Comparison of ENCODE assay signal across 28 mouse cellular contexts in the genomic region with DNA sequence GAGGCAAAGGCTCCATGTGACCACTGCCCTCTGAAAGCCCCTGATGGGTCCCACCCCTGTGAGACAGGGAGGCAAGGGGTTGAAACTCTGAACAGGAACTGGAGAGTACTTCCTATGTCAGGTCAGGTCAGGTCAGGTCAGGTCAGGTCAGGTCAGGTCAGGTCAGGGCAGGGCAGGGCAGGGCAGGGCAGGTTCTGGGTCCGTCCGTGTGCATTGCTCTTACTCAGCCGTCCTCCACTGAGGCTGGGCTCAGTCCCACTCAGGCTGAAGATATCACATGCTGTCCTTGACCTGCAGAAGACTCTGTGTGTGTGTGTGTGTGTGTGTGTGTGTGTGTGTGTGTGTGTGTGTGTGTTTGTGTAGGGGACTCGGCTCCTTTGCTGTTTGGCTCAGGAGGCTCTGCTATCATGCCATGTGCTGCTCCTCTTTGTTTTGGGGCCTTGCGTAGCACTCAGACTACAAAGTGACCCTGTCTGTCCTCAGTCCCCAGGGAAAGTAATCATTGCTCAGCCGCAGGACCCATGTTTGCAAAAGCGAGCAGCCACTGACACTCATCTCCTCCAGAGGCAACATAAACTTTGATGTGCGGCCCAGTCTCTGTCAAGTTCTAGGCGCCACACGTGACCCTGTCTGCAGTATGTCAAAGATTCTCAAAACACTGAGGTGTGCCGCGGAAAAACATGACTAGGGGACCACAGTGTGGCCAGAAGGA.
DNase-seq lines count a peak whose midpoint lies in the region; ATAC-seq and TF ChIP-seq lines count a peak whose summit lies in the region.
"Had no signal": no experiment of that assay in that cellular context is flagged by ENCODE, and none has a peak within 500 bp of the region (broad histone marks: within the 10 kb centered on the region; RNA-seq: fewer than 3 reads in every experiment).

No protein-coding gene starts in this region.

- peak; percentile 93 for ATAC-seq in lung, embryonic 14.5 days (ENCODE audit: insufficient read depth)
- ATAC-seq in lung, postnatal 0 days: peak; percentile 70
- peak; percentile 51; the same call in 1 of the 2 replicates for ATAC-seq in liver, embryonic 14.5 days (ENCODE audit: insufficient read depth)
- ATAC-seq in midbrain, embryonic 14.5 days (ENCODE audit: low FRiP score, low TSS enrichment): no peak
- ATAC-seq: forebrain, embryonic 14.5 days; forebrain, postnatal 0 days; Patski had no signal

- H3K4me2 ChIP-seq in lung, embryonic 14.5 days: no peak overlapping the region
- no peak overlapping the region for H3K4me2 ChIP-seq in lung, postnatal 0 days (replicated peaks; ENCODE audit: low read depth, low read length)
- H3K4me2 ChIP-seq in liver, embryonic 14.5 days (ENCODE audit: low read depth): no peak overlapping the region
- no peak overlapping the region for H3K4me2 ChIP-seq in midbrain, embryonic 14.5 days (ENCODE audit: low read length)
- H3K4me2 ChIP-seq: embryonic facial prominence, embryonic 12.5 days; embryonic facial prominence, embryonic 15.5 days; heart, embryonic 12.5 days; heart, embryonic 15.5 days; hindbrain, embryonic 14.5 days had no signal

- no peak overlapping the region for H3K27ac ChIP-seq in lung, embryonic 14.5 days (ENCODE audit: low read depth)
- H3K27ac ChIP-seq in lung, postnatal 0 days (ENCODE audit: low read length): no peak overlapping the region
- H3K27ac ChIP-seq in liver, embryonic 14.5 days: no peak overlapping the region
- no peak overlapping the region for H3K27ac ChIP-seq in midbrain, embryonic 14.5 days (replicated peaks; ENCODE audit: low read depth, low read length)
- H3K27ac ChIP-seq: embryonic facial prominence, embryonic 12.5 days; embryonic facial prominence, embryonic 15.5 days; heart, embryonic 15.5 days; hindbrain, embryonic 14.5 days had no signal

- no peaks in the 10 kb centered on the region for H3K4me1 ChIP-seq in lung, embryonic 14.5 days (ENCODE audit: insufficient read depth)
- H3K4me1 ChIP-seq in lung, postnatal 0 days (ENCODE audit: insufficient read depth, low read depth, low read length): no peaks in the 10 kb centered on the region
- H3K4me1 ChIP-seq in liver, embryonic 14.5 days (replicated peaks; ENCODE audit: control insufficient read depth in 2 of 2, insufficient read depth in 2 of 2, low read length in 1 of 2): 0 out of 4 replicates have a peak, but pooled peaks cover 0 to 4% of the 10 kb centered on the region in 2 experiments
- peaks cover 6% of the 10 kb centered on the region; the same call in 1 of the 2 replicates for H3K4me1 ChIP-seq in midbrain, embryonic 14.5 days (ENCODE audit: control insufficient read depth, insufficient read depth, low read length)
- H3K4me1 ChIP-seq: embryonic facial prominence, embryonic 12.5 days; embryonic facial prominence, embryonic 15.5 days; heart, embryonic 12.5 days; heart, embryonic 15.5 days had no signal

- no peak overlapping the region for H3K4me3 ChIP-seq in lung, embryonic 14.5 days (ENCODE audit: low read depth, low read length)
- no peak overlapping the region for H3K4me3 ChIP-seq in lung, postnatal 0 days (ENCODE audit: low read depth, low read length)
- H3K4me3 ChIP-seq in liver, embryonic 14.5 days (ENCODE audit: insufficient read depth in 1 of 2, low read depth in 2 of 2, low read length in 2 of 2): no peak overlapping the region
- H3K4me3 ChIP-seq in midbrain, embryonic 14.5 days (replicated peaks; ENCODE audit: low read depth, low read length): no peak overlapping the region
- H3K4me3 ChIP-seq: embryonic facial prominence, embryonic 12.5 days; embryonic facial prominence, embryonic 15.5 days; heart, embryonic 12.5 days; heart, embryonic 15.5 days had no signal

- no peaks in the 10 kb centered on the region for H3K9me3 ChIP-seq in lung, embryonic 14.5 days (ENCODE audit: low read depth, low read length)
- no peaks in the 10 kb centered on the region for H3K9me3 ChIP-seq in lung, postnatal 0 days (ENCODE audit: low read length)
- H3K9me3 ChIP-seq in liver, embryonic 14.5 days (ENCODE audit: control insufficient read depth, low read length): no peaks in the 10 kb centered on the region
- H3K9me3 ChIP-seq in midbrain, embryonic 14.5 days (ENCODE audit: control insufficient read depth, low read length): no peaks in the 10 kb centered on the region
- H3K9me3 ChIP-seq: embryonic facial prominence, embryonic 12.5 days; embryonic facial prominence, embryonic 15.5 days; heart, embryonic 12.5 days; heart, embryonic 15.5 days had no signal

- TF ChIP-seq EP300 in lung, postnatal 0 days (IDR thresholded peaks at IDR 0.05): no peak
- TF ChIP-seq EP300 in liver, embryonic 14.5 days (IDR thresholded peaks at IDR 0.05; ENCODE audit: low read depth): no peak

- no peaks in the 10 kb centered on the region for H3K27me3 ChIP-seq in lung, embryonic 14.5 days (ENCODE audit: insufficient read depth, low read length)
- no peaks in the 10 kb centered on the region for H3K27me3 ChIP-seq in lung, postnatal 0 days (replicated peaks; ENCODE audit: insufficient read depth, low read length)
- no peaks in the 10 kb centered on the region for H3K27me3 ChIP-seq in liver, embryonic 14.5 days (ENCODE audit: control insufficient read depth, insufficient read depth, low read length)
- H3K27me3 ChIP-seq in midbrain, embryonic 14.5 days (ENCODE audit: control insufficient read depth, insufficient read depth, low read length): no peaks in the 10 kb centered on the region
- H3K27me3 ChIP-seq: CH12.LX; embryonic facial prominence, embryonic 12.5 days; embryonic facial prominence, embryonic 15.5 days; heart, embryonic 15.5 days; Patski had no signal

- no peaks in the 10 kb centered on the region for H3K36me3 ChIP-seq in lung, embryonic 14.5 days (ENCODE audit: insufficient read depth)
- H3K36me3 ChIP-seq in lung, postnatal 0 days (ENCODE audit: insufficient read depth, low read length): no peaks in the 10 kb centered on the region
- no peaks in the 10 kb centered on the region for H3K36me3 ChIP-seq in liver, embryonic 14.5 days (replicated peaks; ENCODE audit: control insufficient read depth, insufficient read depth, low read depth)
- no peaks in the 10 kb centered on the region for H3K36me3 ChIP-seq in midbrain, embryonic 14.5 days (ENCODE audit: control insufficient read depth, insufficient read depth, low read length)
- H3K36me3 ChIP-seq: embryonic facial prominence, embryonic 12.5 days; embryonic facial prominence, embryonic 15.5 days; G1E; heart, embryonic 12.5 days; heart, embryonic 15.5 days had no signal

- WGBS in lung, embryonic 14.5 days: 27% methylated on average over 12 of the region's 12 CpGs
- WGBS in lung, postnatal 0 days: 37% methylated on average over 12 of the region's 12 CpGs
- 57% methylated on average over 12 of the region's 12 CpGs for WGBS in liver, embryonic 14.5 days (ENCODE audit: insufficient replicate concordance)
- WGBS in midbrain, embryonic 14.5 days: 74% methylated on average over 12 of the region's 12 CpGs

- TF ChIP-seq CTCF in lung, embryonic 14.5 days (IDR thresholded peaks at IDR 0.05; ENCODE audit: low read depth): no peak
- no peak for TF ChIP-seq CTCF in lung, postnatal 0 days (IDR thresholded peaks at IDR 0.05)
- no peak for TF ChIP-seq CTCF in liver, embryonic 14.5 days (IDR thresholded peaks at IDR 0.05; ENCODE audit: low read depth)

- peak; percentile 81 for DNase-seq in lung, embryonic 14.5 days
- DNase-seq in lung, adult 18-20 months: no peak
- DNase-seq in lung, postnatal 0 days (ENCODE audit: low spot score): peak; percentile 35
- DNase-seq in lung, postnatal 36 days: no peak
- no peak for DNase-seq in liver, embryonic 14.5 days (ENCODE audit: low read depth in 3 of 3, low spot score in 3 of 3)
- peak; percentile 28 to 65 for DNase-seq in lung, postnatal 4 days
- no peak for DNase-seq in midbrain, embryonic 14.5 days
- no peak for DNase-seq in adrenal gland, postnatal 36 days
- DNase-seq: adrenal gland, postnatal 10 days; B cell, adult 2 months; cerebellum, adult 11 months; cerebellum, adult 2 months; cerebellum, adult 9-11 months; cerebellum, postnatal 25 days; forebrain, postnatal 0 days; gastrocnemius, postnatal 25 days; heart, adult 18-20 months; heart, postnatal 10 days; heart, postnatal 4 days had no signal

- no peak overlapping the region for H3K9ac ChIP-seq in lung, embryonic 14.5 days
- H3K9ac ChIP-seq in lung, postnatal 0 days (replicated peaks; ENCODE audit: low read depth): no peak overlapping the region
- no peak overlapping the region for H3K9ac ChIP-seq in liver, embryonic 14.5 days (replicated peaks)
- no peak overlapping the region for H3K9ac ChIP-seq in midbrain, embryonic 14.5 days (replicated peaks; ENCODE audit: low read length)
- H3K9ac ChIP-seq: embryonic facial prominence, embryonic 12.5 days; embryonic facial prominence, embryonic 15.5 days; forebrain, postnatal 0 days; heart, embryonic 12.5 days; heart, embryonic 15.5 days; hindbrain, embryonic 14.5 days had no signal

Comparison
In these comparisons a context has a peak if more than half of its experiments do, and no peak if none do; other contexts are left out.
1. DNase-seq: peak in lung, embryonic 14.5 days (single experiment), lung, postnatal 0 days (single experiment) and lung, postnatal 4 days (2 of 2); none in lung, adult 18-20 months (0 of 2), lung, postnatal 36 days (single experiment), liver, embryonic 14.5 days (0 of 3), midbrain, embryonic 14.5 days (single experiment) and adrenal gland, postnatal 36 days (0 of 2).